Mouse (Mus musculus): ENCODE results near the gene Sh3rf3. TPM values are rescaled to one million over a fixed set of nuclear protein-coding genes. Genes with fewer than 3 reads are reported as not detected.

The Sh3rf3 gene
- polyA plus RNA-seq, 1 experiment from 2014 or later: 1.0 TPM

- ATAC-seq (ENCODE audit: low FRiP score) (no peak), DNase-seq (ENCODE audit: low spot score) (no peak)
- Histone ChIP-seq H3K4me2 (replicated peaks; ENCODE audit: low read depth, low read length) (no peak overlapping the region), H3K36me3 (ENCODE audit: control insufficient read depth, insufficient read depth, low read length) (no peaks in the 10 kb centered on the region), H3K9ac (ENCODE audit: low read depth, low read length) (no peak overlapping the region), H3K4me3 (ENCODE audit: low read depth, low read length) (no peak overlapping the region), H3K9me3 (ENCODE audit: control insufficient read depth, low read length) (no peaks in the 10 kb centered on the region), H3K4me1 (replicated peaks; ENCODE audit: control insufficient read depth, insufficient read depth, low read length) (no peaks in the 10 kb centered on the region), H3K27ac (ENCODE audit: low read depth, low read length) (no peak overlapping the region), H3K27me3 (ENCODE audit: control insufficient read depth, insufficient read depth, low read length) (no peaks in the 10 kb centered on the region)
- WGBS: 97% methylated on average over 2 of the region's 2 CpGs
These were observed 306.7 kb downstream of the Sh3rf3 start for GRCm38 (mm10) chr10:59119811-59120210.

DNA sequence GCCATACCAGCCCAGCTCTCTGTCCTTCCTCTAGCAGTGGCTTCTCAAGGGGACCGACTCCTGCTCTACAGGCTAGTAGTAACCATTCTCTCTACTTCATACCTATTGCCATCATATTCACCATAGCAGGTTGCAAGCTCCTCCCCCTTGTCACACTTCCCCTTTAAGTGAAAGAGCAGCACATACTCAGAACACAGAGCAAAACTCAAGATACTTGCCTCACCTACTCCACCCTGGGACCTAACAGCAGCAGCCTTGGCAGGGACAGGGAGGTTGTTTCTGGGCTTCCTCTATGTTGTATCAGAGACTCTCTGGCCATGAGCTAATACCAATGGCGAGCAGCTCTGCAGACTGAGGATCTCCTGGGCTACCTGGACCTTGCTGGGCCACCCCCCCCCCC lies 312.3 kb downstream of the Sh3rf3 start:
- no peaks in the 10 kb centered on the region for H3K9me3 ChIP-seq (ENCODE audit: control insufficient read depth, low read length)
- DNase-seq (ENCODE audit: low spot score) (no peak), ATAC-seq (ENCODE audit: low FRiP score) (no peak)
- no peaks in the 10 kb centered on the region for H3K36me3 ChIP-seq (ENCODE audit: control insufficient read depth, insufficient read depth, low read length)
- no peaks in the 10 kb centered on the region for H3K4me1 ChIP-seq (replicated peaks; ENCODE audit: control insufficient read depth, insufficient read depth, low read length)
- 90% methylated on average over 2 of the region's 2 CpGs for WGBS
- no peak overlapping the region for H3K4me3 ChIP-seq (ENCODE audit: low read depth, low read length)
- H3K27me3 ChIP-seq (ENCODE audit: control insufficient read depth, insufficient read depth, low read length): no peaks in the 10 kb centered on the region
- no peak overlapping the region for H3K27ac ChIP-seq (ENCODE audit: low read depth, low read length)
- H3K9ac ChIP-seq (ENCODE audit: low read depth, low read length): no peak overlapping the region
- no peak overlapping the region for H3K4me2 ChIP-seq (replicated peaks; ENCODE audit: low read depth, low read length)

DNA sequence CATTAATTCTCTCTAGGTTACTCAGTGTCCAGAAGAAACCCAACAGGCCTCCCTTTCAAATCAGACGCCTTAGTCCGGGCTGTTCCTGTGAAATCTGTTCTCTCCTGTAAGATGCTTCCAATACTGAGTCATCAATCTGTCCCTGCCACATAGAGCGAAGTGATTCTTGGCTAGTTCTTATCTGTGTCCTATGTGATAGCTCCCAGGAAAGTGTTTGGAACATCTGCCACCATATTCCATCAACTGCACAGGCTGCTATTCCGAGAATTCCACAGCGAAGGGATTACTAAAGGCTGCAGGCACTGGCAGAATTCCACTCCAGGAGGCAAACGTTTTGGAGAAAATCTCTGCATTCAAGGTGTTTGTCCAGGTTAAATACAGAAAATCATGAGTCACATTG lies 314.5 kb downstream of the Sh3rf3 start:
- Histone ChIP-seq H3K27ac (ENCODE audit: low read depth, low read length) (no peak overlapping the region), H3K4me1 (replicated peaks; ENCODE audit: control insufficient read depth, insufficient read depth, low read length) (no peaks in the 10 kb centered on the region), H3K4me2 (replicated peaks; ENCODE audit: low read depth, low read length) (no peak overlapping the region), H3K9ac (ENCODE audit: low read depth, low read length) (no peak overlapping the region), H3K4me3 (ENCODE audit: low read depth, low read length) (no peak overlapping the region), H3K9me3 (ENCODE audit: control insufficient read depth, low read length) (no peaks in the 10 kb centered on the region), H3K36me3 (ENCODE audit: control insufficient read depth, insufficient read depth, low read length) (no peaks in the 10 kb centered on the region), H3K27me3 (ENCODE audit: control insufficient read depth, insufficient read depth, low read length) (no peaks in the 10 kb centered on the region)
- ATAC-seq (ENCODE audit: low FRiP score) (no peak), DNase-seq (ENCODE audit: low spot score) (no peak)
- WGBS: 84% methylated on average over 6 of the region's 6 CpGs

- Histone ChIP-seq H3K36me3 (ENCODE audit: control insufficient read depth, insufficient read depth, low read length) (no peaks in the 10 kb centered on the region), H3K4me2 (replicated peaks; ENCODE audit: low read depth, low read length) (no peak overlapping the region), H3K4me1 (replicated peaks; ENCODE audit: control insufficient read depth, insufficient read depth, low read length) (no peaks in the 10 kb centered on the region), H3K27me3 (ENCODE audit: control insufficient read depth, insufficient read depth, low read length) (no peaks in the 10 kb centered on the region), H3K9me3 (ENCODE audit: control insufficient read depth, low read length) (no peaks in the 10 kb centered on the region), H3K9ac (ENCODE audit: low read depth, low read length) (no peak overlapping the region), H3K27ac (ENCODE audit: low read depth, low read length) (no peak overlapping the region), H3K4me3 (ENCODE audit: low read depth, low read length) (no peak overlapping the region)
- ATAC-seq (ENCODE audit: low FRiP score): no peak
- 84% methylated on average over 20 of the region's 20 CpGs for WGBS
- peak; percentile 1 for DNase-seq (ENCODE audit: low spot score)
These were observed 318.9 kb downstream of the Sh3rf3 start for GRCm38 (mm10) chr10:59131926-59132628.

GRCm38 (mm10) chr10:59133478-59134009 lies 320.4 kb downstream of the Sh3rf3 start:
- Histone ChIP-seq H3K4me2 (replicated peaks; ENCODE audit: low read depth, low read length) (no peak overlapping the region), H3K27ac (ENCODE audit: low read depth, low read length) (no peak overlapping the region), H3K27me3 (ENCODE audit: control insufficient read depth, insufficient read depth, low read length) (no peaks in the 10 kb centered on the region), H3K4me1 (replicated peaks; ENCODE audit: control insufficient read depth, insufficient read depth, low read length) (no peaks in the 10 kb centered on the region), H3K36me3 (ENCODE audit: control insufficient read depth, insufficient read depth, low read length) (no peaks in the 10 kb centered on the region), H3K4me3 (ENCODE audit: low read depth, low read length) (no peak overlapping the region), H3K9ac (ENCODE audit: low read depth, low read length) (no peak overlapping the region), H3K9me3 (ENCODE audit: control insufficient read depth, low read length) (no peaks in the 10 kb centered on the region)
- WGBS: 77% methylated on average over 8 of the region's 8 CpGs
- DNase-seq (ENCODE audit: low spot score) (no peak), ATAC-seq (ENCODE audit: low FRiP score) (no peak)

GRCm38 (mm10) chr10:59149956-59150383 lies 336.8 kb downstream of the Sh3rf3 start:
- Histone ChIP-seq H3K9ac (ENCODE audit: low read depth, low read length) (no peak overlapping the region), H3K27me3 (ENCODE audit: control insufficient read depth, insufficient read depth, low read length) (no peaks in the 10 kb centered on the region), H3K36me3 (ENCODE audit: control insufficient read depth, insufficient read depth, low read length) (no peaks in the 10 kb centered on the region), H3K9me3 (ENCODE audit: control insufficient read depth, low read length) (no peaks in the 10 kb centered on the region), H3K4me3 (ENCODE audit: low read depth, low read length) (no peak overlapping the region), H3K4me2 (replicated peaks; ENCODE audit: low read depth, low read length) (no peak overlapping the region), H3K27ac (ENCODE audit: low read depth, low read length) (no peak overlapping the region), H3K4me1 (replicated peaks; ENCODE audit: control insufficient read depth, insufficient read depth, low read length) (no peaks in the 10 kb centered on the region)
- 22% methylated on average over 8 of the region's 8 CpGs for WGBS
- DNase-seq (ENCODE audit: low spot score): peak; percentile 74
- peak; percentile 70; the same call in 1 of the 2 replicates for ATAC-seq (ENCODE audit: low FRiP score)

DNA sequence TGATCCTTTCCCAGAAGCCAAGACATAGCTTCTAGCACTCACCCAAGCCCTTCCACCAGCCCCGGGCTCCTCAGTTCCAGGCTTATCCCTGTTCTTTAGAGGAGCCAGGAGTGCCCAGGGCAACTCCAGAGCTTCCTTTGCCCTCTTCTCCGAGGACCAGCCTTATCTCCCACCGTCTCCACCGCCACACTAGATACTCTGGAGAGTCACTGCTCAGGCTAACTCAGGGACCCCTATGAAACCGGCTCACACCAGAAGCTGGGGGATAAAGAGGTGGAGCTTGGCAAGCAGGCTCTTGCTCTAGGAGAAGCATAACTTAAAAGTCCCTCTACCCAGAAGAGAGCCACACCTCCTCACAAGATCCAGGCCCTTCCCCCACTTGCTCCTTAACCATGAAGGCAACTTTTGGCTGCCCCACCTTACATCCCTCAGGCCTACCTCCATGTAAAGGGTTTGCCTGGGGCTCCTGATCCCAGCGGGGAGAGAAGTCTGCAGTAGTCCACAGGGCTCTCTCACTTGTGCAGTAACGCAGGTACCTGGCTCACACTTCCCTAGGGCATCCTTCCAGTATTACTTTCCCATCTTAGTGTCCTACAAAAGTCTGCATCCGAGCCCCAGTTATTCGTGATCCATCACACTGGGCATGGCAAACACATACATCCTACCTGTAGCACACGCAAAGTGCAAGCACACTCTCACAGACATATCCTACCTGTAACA lies 337.9 kb downstream of the Sh3rf3 start:
- DNase-seq (ENCODE audit: low spot score): no peak
- Histone ChIP-seq H3K9me3 (ENCODE audit: control insufficient read depth, low read length) (no peaks in the 10 kb centered on the region), H3K4me1 (replicated peaks; ENCODE audit: control insufficient read depth, insufficient read depth, low read length) (no peaks in the 10 kb centered on the region), H3K4me3 (ENCODE audit: low read depth, low read length) (no peak overlapping the region), H3K9ac (ENCODE audit: low read depth, low read length) (no peak overlapping the region), H3K27ac (ENCODE audit: low read depth, low read length) (no peak overlapping the region), H3K4me2 (replicated peaks; ENCODE audit: low read depth, low read length) (no peak overlapping the region), H3K27me3 (ENCODE audit: control insufficient read depth, insufficient read depth, low read length) (no peaks in the 10 kb centered on the region), H3K36me3 (ENCODE audit: control insufficient read depth, insufficient read depth, low read length) (no peaks in the 10 kb centered on the region)
- no peak; the same call in 1 of the 2 replicates for ATAC-seq (ENCODE audit: low FRiP score)
- 86% methylated on average over 10 of the region's 10 CpGs for WGBS

DNA sequence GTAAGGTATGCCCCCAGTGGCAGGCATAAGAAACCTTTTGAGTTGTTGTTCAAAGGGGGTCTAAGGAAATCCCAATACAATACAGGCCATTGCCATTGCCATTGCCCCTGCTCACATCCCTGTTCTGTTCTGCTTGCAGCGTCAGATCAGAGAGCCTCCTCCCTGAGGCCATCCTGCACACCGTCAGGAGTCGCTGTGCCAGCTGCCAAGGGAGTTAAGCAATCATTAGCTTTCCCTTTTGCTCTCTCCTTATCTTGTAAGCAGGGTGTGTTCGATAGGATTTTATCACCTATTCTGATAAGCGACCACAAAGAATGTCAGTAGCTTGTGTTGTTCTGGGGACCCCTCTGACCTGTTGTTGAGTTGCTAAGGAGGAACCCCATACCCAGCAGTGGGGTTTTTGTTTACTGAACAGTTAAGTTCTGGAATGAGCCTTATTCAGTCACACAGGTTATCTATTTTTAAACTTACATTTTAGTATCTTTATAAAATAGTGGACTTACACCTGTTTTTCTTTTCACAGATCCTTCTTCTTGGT lies 339.5 kb downstream of the Sh3rf3 start:
- no peak for ATAC-seq (ENCODE audit: low FRiP score)
- H3K36me3 ChIP-seq (ENCODE audit: control insufficient read depth, insufficient read depth, low read length): no peaks in the 10 kb centered on the region
- no peak overlapping the region for H3K27ac ChIP-seq (ENCODE audit: low read depth, low read length)
- no peak overlapping the region for H3K4me2 ChIP-seq (replicated peaks; ENCODE audit: low read depth, low read length)
- no peak overlapping the region for H3K4me3 ChIP-seq (ENCODE audit: low read depth, low read length)
- no peaks in the 10 kb centered on the region for H3K9me3 ChIP-seq (ENCODE audit: control insufficient read depth, low read length)
- no peaks in the 10 kb centered on the region for H3K27me3 ChIP-seq (ENCODE audit: control insufficient read depth, insufficient read depth, low read length)
- H3K4me1 ChIP-seq (replicated peaks; ENCODE audit: control insufficient read depth, insufficient read depth, low read length): no peaks in the 10 kb centered on the region
- 76% methylated on average over 5 of the region's 5 CpGs for WGBS
- H3K9ac ChIP-seq (ENCODE audit: low read depth, low read length): no peak overlapping the region
- no peak for DNase-seq (ENCODE audit: low spot score)

Measured in hindbrain, embryonic 11.5 days (tissue).